Mouse (Mus musculus): ENCODE measurements around the gene Trpc7.
A peak's percentile ranks its signal among the peaks of the same experiment; 100 is the strongest.

Gene Trpc7

GRCm38 (mm10) chr13:56895893-56896292 is at the start of gene Trpc7:
Gene Trpc7, minus strand, starts transcription at chr13:56895993.
- DNase-seq (ENCODE audit: low read depth, low spot score) = no peak

GRCm38 (mm10) chr13:56939261-56939660 is 43.5 kb upstream of the Trpc7 start:
- no peak for DNase-seq (ENCODE audit: low read depth, low spot score)

- DNase-seq (ENCODE audit: low read depth, low spot score) = no peak
These were observed 38.2 kb upstream of the Trpc7 start for GRCm38 (mm10) chr13:56933832-56934510.

- DNase-seq (ENCODE audit: low read depth, low spot score) = no peak
These were observed 34.6 kb upstream of the Trpc7 start for GRCm38 (mm10) chr13:56930421-56930820.

GRCm38 (mm10) chr13:56922976-56923375 is 27.2 kb upstream of the Trpc7 start:
- DNase-seq (ENCODE audit: low read depth, low spot score) = no peak

GRCm38 (mm10) chr13:56921251-56921650 is 25.5 kb upstream of the Trpc7 start:
- no peak for DNase-seq (ENCODE audit: low read depth, low spot score)

GRCm38 (mm10) chr13:56914721-56915120 is 18.9 kb upstream of the Trpc7 start:
- DNase-seq (ENCODE audit: low read depth, low spot score) = no peak

GRCm38 (mm10) chr13:56911093-56911492 is 15.3 kb upstream of the Trpc7 start:
- no peak for DNase-seq (ENCODE audit: low read depth, low spot score)

- DNase-seq (ENCODE audit: low read depth, low spot score) = no peak
These were observed 407 bp downstream of the Trpc7 start for GRCm38 (mm10) chr13:56895386-56895785.

GRCm38 (mm10) chr13:56894543-56894942 is 1.2 kb downstream of the Trpc7 start:
- no peak for DNase-seq (ENCODE audit: low read depth, low spot score)

- DNase-seq (ENCODE audit: low read depth, low spot score) = no peak
These were observed 5.9 kb downstream of the Trpc7 start for GRCm38 (mm10) chr13:56889888-56890287.

GRCm38 (mm10) chr13:56882931-56883330 is 12.9 kb downstream of the Trpc7 start:
- no peak for DNase-seq (ENCODE audit: low read depth, low spot score)

- DNase-seq (ENCODE audit: low read depth, low spot score) = no peak
These were observed 31.2 kb downstream of the Trpc7 start for GRCm38 (mm10) chr13:56864567-56864966.

- DNase-seq (ENCODE audit: low read depth, low spot score) = no peak
These were observed 33.8 kb downstream of the Trpc7 start for GRCm38 (mm10) chr13:56862011-56862410.

- DNase-seq (ENCODE audit: low read depth, low spot score) = no peak
These were observed 41.3 kb downstream of the Trpc7 start for GRCm38 (mm10) chr13:56854506-56854905.

- no peak for DNase-seq (ENCODE audit: low read depth, low spot score)
These were observed 42.4 kb downstream of the Trpc7 start for GRCm38 (mm10) chr13:56853436-56853835.

GRCm38 (mm10) chr13:56845866-56846265 is 49.9 kb downstream of the Trpc7 start:
- no peak for DNase-seq (ENCODE audit: low read depth, low spot score)

GRCm38 (mm10) chr13:56815471-56815870 is 80.3 kb downstream of the Trpc7 start:
- DNase-seq (ENCODE audit: low read depth, low spot score) = no peak

- peak; percentile 55 for DNase-seq (ENCODE audit: low read depth, low spot score)
These were observed 88.9 kb downstream of the Trpc7 start for GRCm38 (mm10) chr13:56806776-56807490.

- no peak for DNase-seq (ENCODE audit: low read depth, low spot score)
These were observed 90.7 kb downstream of the Trpc7 start for GRCm38 (mm10) chr13:56805131-56805530.

- no peak for DNase-seq (ENCODE audit: low read depth, low spot score)
These were observed 98.3 kb downstream of the Trpc7 start for GRCm38 (mm10) chr13:56797459-56797858.

- no peak for DNase-seq (ENCODE audit: low read depth, low spot score)
These were observed 100.3 kb downstream of the Trpc7 start for GRCm38 (mm10) chr13:56795501-56795900.

GRCm38 (mm10) chr13:56794441-56794840 is 101.4 kb downstream of the Trpc7 start:
- DNase-seq (ENCODE audit: low read depth, low spot score) = no peak

Measured in skeletal muscle tissue, adult 2 months (tissue).